Mouse (Mus musculus) liver, embryonic 16.5 days (tissue): Measurements from ENCODE around the gene Ccr3. TPM values are rescaled to one million over a fixed set of nuclear protein-coding genes. Genes with fewer than 3 reads are reported as not detected.
A peak's percentile ranks its signal among the peaks of the same experiment; 100 is the strongest.
"Not testable (repeated sequence)": the region's sequence is repeated elsewhere in the genome, so short reads cannot be mapped to it uniquely, and the experiment has no call there.

Experiments used
- ATAC-seq: fragments of 200-750 bp; cut with Nextera tagmentation; 2 replicates; pipeline ENCODE4 v1.8.0; 2017; ENCODE audit warnings: low read depth, mild to moderate bottlenecking, moderate number of reproducible peaks, moderate library complexity
- H3K27ac ChIP-seq: fragments of 300-500 bp; sonication (generic); 2 replicates; pipeline ENCODE4 v1.5.1; 2014; ENCODE audit warnings: mild to moderate bottlenecking, low read length
- H3K27me3 ChIP-seq: fragments of 300-500 bp; sonication (generic); 2 replicates; pipeline ENCODE4 v1.6.1; 2014; ENCODE audit warnings: low read depth, low read length, mixed read lengths; ENCODE audit not compliant: control insufficient read depth, insufficient read depth
- H3K36me3 ChIP-seq: fragments of 300-500 bp; sonication (generic); 2 replicates; pipeline ENCODE4 v1.6.1; 2014; ENCODE audit warnings: mild to moderate bottlenecking; ENCODE audit not compliant: control insufficient read depth, insufficient read depth
- H3K4me1 ChIP-seq: fragments of 300-500 bp; sonication (generic); 2 replicates; pipeline ENCODE4 v1.6.1; 2014; ENCODE audit warnings: low read depth, low read length, mixed read lengths; ENCODE audit not compliant: control insufficient read depth
- H3K4me2 ChIP-seq: fragments of 300-500 bp; sonication (generic); 2 replicates; pipeline ENCODE4 v1.6.1; 2014; ENCODE audit warnings: low read depth, low read length, mixed read lengths
- H3K4me3 ChIP-seq: fragments of 300-500 bp; sonication (generic); 2 replicates; pipeline ENCODE4 v1.5.1; 2014; ENCODE audit warnings: low read depth, mild to moderate bottlenecking, low read length
- H3K9ac ChIP-seq: fragments of 300-500 bp; sonication (generic); 2 replicates; pipeline ENCODE4 v1.6.1; 2014; ENCODE audit warnings: low read depth, low read length
- H3K9me3 ChIP-seq: fragments of 300-500 bp; sonication (generic); replicated peaks from 2 replicates; pipeline ENCODE4 v1.6.1; 2016; ENCODE audit warnings: low read length; ENCODE audit not compliant: control insufficient read depth
- WGBS: fragments of 180-500 bp; shearing (Covaris S2); extraction: QIAGEN DNeasy Blood & Tissue Kit; methylation state at CpG from one replicate; pipeline ENCODE4 v1.1.7; 2014; ENCODE audit not compliant: insufficient replicate concordance; 5-methylcytosine and 5-hydroxymethylcytosine counted together
- polyA plus RNA-seq: library from polyadenylated mRNA; unstranded; fragments of >200 nt; fragmentation: Nextera tagmentation; extraction: Ambion mirVana; gene quantifications from 2 replicates; pipeline ENCODE4 v1.2.1, GENCODE M21; 2015

The Ccr3 gene
- polyA plus RNA-seq, 1 experiment from 2014 or later: 0.18 TPM

DNA sequence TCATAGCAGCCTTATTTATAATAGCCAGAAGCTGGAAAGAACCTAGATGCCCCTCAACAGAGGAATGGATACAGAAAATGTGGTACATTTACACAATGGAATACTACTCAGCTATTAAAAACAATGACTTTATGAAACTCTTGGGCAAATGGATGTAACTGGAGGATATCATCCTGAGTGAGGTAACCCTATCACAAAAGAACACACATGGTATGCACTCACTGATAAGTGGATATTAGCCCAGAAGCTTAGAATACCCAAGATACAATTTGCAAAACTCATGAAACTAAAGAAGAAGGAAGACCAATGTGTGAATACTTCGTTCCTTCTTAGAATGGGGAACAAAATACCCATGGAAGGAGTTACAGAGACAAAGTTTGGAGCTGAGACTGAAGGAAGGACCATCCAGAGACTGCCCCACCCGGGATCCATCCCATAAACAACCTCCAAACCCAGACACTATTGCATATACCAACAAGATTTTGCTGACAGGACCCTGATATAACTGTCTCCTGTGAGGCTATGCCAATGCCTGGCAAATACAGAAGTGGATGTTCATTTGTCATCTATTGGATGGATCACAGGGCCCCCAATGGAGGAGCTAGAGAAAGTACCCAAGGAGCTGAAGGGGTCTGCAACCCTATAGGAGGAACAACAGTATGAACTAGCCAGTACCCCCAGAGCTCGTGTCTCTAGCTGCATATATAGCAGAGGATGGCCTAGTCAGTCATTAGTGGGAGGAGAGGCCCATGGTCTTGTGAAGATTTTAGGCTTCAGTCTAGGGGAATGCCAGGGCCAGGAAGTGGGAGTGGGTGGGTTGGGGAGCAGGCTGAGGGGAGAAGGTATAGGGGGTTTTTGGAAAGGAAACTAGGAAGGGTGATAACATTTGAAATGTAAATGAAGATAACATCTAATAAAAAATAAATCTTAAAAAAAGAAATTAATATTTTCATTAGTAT lies 40.0 kb downstream of the Ccr3 start:
- H3K9ac ChIP-seq, H3K36me3 ChIP-seq, H3K4me3 ChIP-seq, H3K27me3 ChIP-seq, H3K9me3 ChIP-seq, H3K4me2 ChIP-seq: not testable (repeated sequence)
- 30% methylated on average over 3 of the region's 3 CpGs for WGBS
- peaks cover 13% of the 10 kb centered on the region for H3K4me1 ChIP-seq
- peak overlapping the region; percentile 87 for H3K27ac ChIP-seq
- ATAC-seq: peak; percentile 42; the same call in 1 of the 2 replicates

GRCm38 (mm10) chr9:124066572-124067103 lies 44.9 kb downstream of the Ccr3 start:
- H3K4me3 ChIP-seq: no peak overlapping the region
- H3K27me3 ChIP-seq: no peaks in the 10 kb centered on the region
- H3K4me1 ChIP-seq: peaks cover 4% of the 10 kb centered on the region
- H3K9ac ChIP-seq: no peak overlapping the region
- no peak overlapping the region for H3K4me2 ChIP-seq
- H3K9me3 ChIP-seq: no peaks in the 10 kb centered on the region
- ATAC-seq: no peak
- no peak overlapping the region for H3K27ac ChIP-seq
- no peaks in the 10 kb centered on the region for H3K36me3 ChIP-seq

GRCm38 (mm10) chr9:124068098-124069058 lies 46.6 kb downstream of the Ccr3 start:
- Histone ChIP-seq H3K27me3 (no peaks in the 10 kb centered on the region), H3K36me3 (no peaks in the 10 kb centered on the region), H3K9ac (no peak overlapping the region), H3K4me2 (no peak overlapping the region), H3K9me3 (no peaks in the 10 kb centered on the region), H3K4me1 (no peaks in the 10 kb centered on the region), H3K4me3 (no peak overlapping the region), H3K27ac (no peak overlapping the region; the same call in none of the 2 replicates)
- ATAC-seq: no peak
- WGBS: 16% methylated on average over 2 of the region's 2 CpGs

GRCm38 (mm10) chr9:124071506-124071905 lies 49.7 kb downstream of the Ccr3 start:
- no peaks in the 10 kb centered on the region for H3K9me3 ChIP-seq
- no peaks in the 10 kb centered on the region for H3K36me3 ChIP-seq
- H3K9ac ChIP-seq: no peak overlapping the region
- H3K4me3 ChIP-seq: no peak overlapping the region
- H3K27me3 ChIP-seq: no peaks in the 10 kb centered on the region
- WGBS: 73% methylated on average over 1 of the region's 1 CpGs
- H3K27ac ChIP-seq: no peak overlapping the region
- ATAC-seq: 0 out of 2 replicates have a peak, but pooled peaks have one; percentile 27
- H3K4me1 ChIP-seq: no peaks in the 10 kb centered on the region
- no peak overlapping the region for H3K4me2 ChIP-seq

DNA sequence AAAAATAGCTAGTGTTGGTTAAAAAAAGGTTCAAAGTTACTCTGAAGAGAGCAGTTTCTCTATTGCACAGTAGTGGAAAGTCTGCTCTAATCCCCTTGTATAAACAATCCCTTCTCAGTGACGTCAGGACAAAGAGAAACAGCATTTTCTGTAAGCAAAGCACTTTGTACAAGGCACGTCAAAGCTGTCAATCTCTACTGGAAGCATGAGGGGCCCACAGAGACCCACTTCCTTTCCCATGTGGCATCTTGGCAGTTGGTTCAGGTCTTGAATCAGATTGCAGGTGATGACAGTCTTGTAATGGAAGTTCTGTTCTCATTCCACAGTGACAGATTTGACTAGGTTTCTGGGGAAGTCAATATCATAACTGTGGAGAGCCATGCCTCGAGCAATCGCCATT lies 58.0 kb downstream of the Ccr3 start:
- Histone ChIP-seq H3K4me2 (no peak overlapping the region), H3K27ac (no peak overlapping the region), H3K36me3 (no peaks in the 10 kb centered on the region), H3K9me3 (no peaks in the 10 kb centered on the region), H3K9ac (no peak overlapping the region), H3K4me1 (no peaks in the 10 kb centered on the region), H3K4me3 (no peak overlapping the region), H3K27me3 (no peaks in the 10 kb centered on the region)
- WGBS: 64% methylated on average over 4 of the region's 4 CpGs
- no peak for ATAC-seq

DNA sequence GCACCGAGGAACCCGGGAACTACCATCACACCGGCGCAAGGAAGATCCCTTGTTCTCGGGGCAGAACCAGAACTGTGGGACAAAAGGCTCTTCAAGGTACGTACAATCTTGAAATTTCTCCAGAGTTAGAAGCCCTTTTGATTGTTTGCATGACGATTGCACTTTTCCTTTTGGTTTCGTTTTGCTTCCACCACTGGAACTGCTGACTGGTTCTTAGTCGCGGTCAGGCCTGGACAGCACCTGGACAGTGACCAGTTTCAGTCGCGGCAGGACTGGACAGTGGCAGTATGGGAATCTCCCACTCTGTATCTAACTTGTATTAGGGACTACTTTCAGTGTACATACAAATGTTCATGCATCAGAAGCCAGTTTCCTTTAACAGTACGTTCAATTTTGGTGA lies 58.7 kb downstream of the Ccr3 start:
- 85% methylated on average over 12 of the region's 13 CpGs for WGBS
- H3K36me3 ChIP-seq: not testable (repeated sequence)

More for the DNA sequence above, 58.7 kb downstream of the Ccr3 start:
- H3K27ac ChIP-seq, H3K27me3 ChIP-seq, H3K9me3 ChIP-seq, ATAC-seq, H3K4me1 ChIP-seq, H3K4me3 ChIP-seq, H3K9ac ChIP-seq, H3K4me2 ChIP-seq: not testable (repeated sequence)

Other genes with a start within 250 kb of the Ccr3 start
- 0.13 and 0.22 TPM in 2 replicates for gene Cxcr6, start 215.5 kb upstream of the Ccr3 start, polyA plus RNA-seq
- 3.9 and 4.7 TPM in 2 replicates for gene Fyco1, start 170.1 kb upstream of the Ccr3 start, polyA plus RNA-seq
- 0.02 and 0.06 TPM in 2 replicates for gene Xcr1, start 159.9 kb upstream of the Ccr3 start, polyA plus RNA-seq
- gene Ccr1, start 53.3 kb upstream of the Ccr3 start, polyA plus RNA-seq: 2.9 and 3.5 TPM in 2 replicates
- 0.07 TPM in 1 of 2 replicates, not detected in the other for gene Ccr1l1, start 43.6 kb upstream of the Ccr3 start, polyA plus RNA-seq
- gene Ccr2, start 80.0 kb downstream of the Ccr3 start, polyA plus RNA-seq: 4.3 and 5.6 TPM in 2 replicates
- gene Ccr5, start 99.6 kb downstream of the Ccr3 start, polyA plus RNA-seq: 2.2 and 2.6 TPM in 2 replicates